26 mouse cellular contexts compared by ENCODE assay signal in genomic region chr11:40891485-40891884, GRCm38 (mm10).
"Had no signal": no experiment of that assay in that cellular context is flagged by ENCODE, and none has a peak within 500 bp of the region (broad histone marks: within the 10 kb centered on the region; RNA-seq: fewer than 3 reads in every experiment).

No protein-coding gene starts in this region.

- DNase-seq: gastrocnemius, postnatal 14 days; gastrocnemius, postnatal 36 days; heart, adult 11 months; heart, adult 2 months; heart, postnatal 14 days; heart, postnatal 36 days; kidney, adult 11 months; kidney, adult 2 months; kidney, adult 9 months; kidney, postnatal 14 days; kidney, postnatal 36 days; layer of hippocampus, adult 9-11 months; layer of hippocampus, postnatal 36 days; left cerebral cortex, postnatal 4 days had no signal

- H3K27ac ChIP-seq: heart, adult 2 months; heart, embryonic 13.5 days; heart, embryonic 15.5 days; hindbrain, embryonic 13.5 days; hindbrain, embryonic 15.5 days; hindbrain, postnatal 0 days; kidney, embryonic 15.5 days; kidney, postnatal 0 days; limb, embryonic 13.5 days; limb, embryonic 15.5 days; liver, embryonic 12.5 days; liver, embryonic 14.5 days had no signal

- H3K4me3 ChIP-seq: heart, adult 2 months; heart, embryonic 13.5 days; heart, embryonic 15.5 days; hindbrain, embryonic 13.5 days; hindbrain, embryonic 15.5 days; kidney, embryonic 15.5 days; limb, embryonic 13.5 days; limb, embryonic 15.5 days; liver, embryonic 12.5 days had no signal

- ATAC-seq: hindbrain, postnatal 0 days; intestine, embryonic 16.5 days; liver, embryonic 12.5 days had no signal
